Mouse (Mus musculus): ENCODE results near the gene Tsnax.

Tsnax gene

GRCm38 (mm10) chr8:125080388-125081344 lies 67.9 kb downstream of the Tsnax start:
- in situ Hi-C loops (cut with MboI, MseI) = no loop called here

- in situ Hi-C loops (cut with MboI, MseI) = no loop called here
These were observed 70.9 kb downstream of the Tsnax start for GRCm38 (mm10) chr8:125083746-125084145.
